Mouse (Mus musculus): ENCODE data around the gene Slc30a7. TPM values are rescaled to one million over a fixed set of nuclear protein-coding genes. Genes with fewer than 3 reads are reported as not detected.
A peak's percentile ranks its signal among the peaks of the same experiment; 100 is the strongest.

The Slc30a7 gene
- total RNA-seq, 1 experiment = 25.1 TPM

DNA sequence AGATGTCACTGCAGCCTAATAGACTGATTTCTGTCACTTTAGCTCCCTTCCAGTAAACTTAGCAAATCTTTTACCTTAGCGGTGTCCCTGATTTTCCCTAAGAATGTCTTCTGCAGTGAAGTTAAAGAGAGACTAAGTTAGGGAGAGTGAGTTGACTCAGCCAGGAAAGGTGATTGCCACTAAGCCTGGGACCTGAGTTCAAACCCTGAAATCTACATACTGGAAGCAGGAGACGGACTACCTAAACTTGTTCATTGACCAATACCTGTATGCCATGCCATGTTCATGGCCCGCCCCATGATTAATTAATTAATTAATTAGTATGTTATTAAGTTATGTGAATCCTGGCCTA, 26.6 kb upstream of the Slc30a7 start:
- Histone ChIP-seq H3K27ac (ENCODE audit: insufficient read depth, low read depth, low read length, poor library complexity, severe bottlenecking) (no peak overlapping the region), H3K4me3 (ENCODE audit: insufficient read depth in 1 of 2, low read depth in 1 of 2, low read length in 2 of 2, poor library complexity in 1 of 2, severe bottlenecking in 1 of 2) (no peak overlapping the region), H3K4me1 (ENCODE audit: control insufficient read depth in 2 of 2, insufficient read depth in 2 of 2, low read length in 2 of 2, poor library complexity in 1 of 2) (no peaks in the 10 kb centered on the region), H3K9me3 (ENCODE audit: control insufficient read depth, insufficient read depth, low read depth, low read length) (no peaks in the 10 kb centered on the region), H3K9ac (ENCODE audit: insufficient read depth, low read depth, low read length, poor library complexity, severe bottlenecking) (no peak overlapping the region), H3K36me3 (ENCODE audit: control insufficient read depth, insufficient read depth, low read length, poor library complexity, severe bottlenecking) (no peaks in the 10 kb centered on the region)
- in situ Hi-C loops (cut with MboI; ENCODE audit: low sequenced_read_pairs in 2 of 2, unreplicated experiment in 2 of 2) = no loop called here
- peak; percentile 45; the same call in 1 of the 2 replicates for TF ChIP-seq ZC3H11A (IDR thresholded peaks at IDR 0.05; ENCODE audit: borderline replicate concordance, low read depth, low read length)
- TF ChIP-seq HCFC1 (IDR thresholded peaks at IDR 0.05; ENCODE audit: borderline replicate concordance, insufficient read depth, low read length) = no peak
- DNase-seq (ENCODE audit: low read depth, low spot score) = peak; percentile 43

DNA sequence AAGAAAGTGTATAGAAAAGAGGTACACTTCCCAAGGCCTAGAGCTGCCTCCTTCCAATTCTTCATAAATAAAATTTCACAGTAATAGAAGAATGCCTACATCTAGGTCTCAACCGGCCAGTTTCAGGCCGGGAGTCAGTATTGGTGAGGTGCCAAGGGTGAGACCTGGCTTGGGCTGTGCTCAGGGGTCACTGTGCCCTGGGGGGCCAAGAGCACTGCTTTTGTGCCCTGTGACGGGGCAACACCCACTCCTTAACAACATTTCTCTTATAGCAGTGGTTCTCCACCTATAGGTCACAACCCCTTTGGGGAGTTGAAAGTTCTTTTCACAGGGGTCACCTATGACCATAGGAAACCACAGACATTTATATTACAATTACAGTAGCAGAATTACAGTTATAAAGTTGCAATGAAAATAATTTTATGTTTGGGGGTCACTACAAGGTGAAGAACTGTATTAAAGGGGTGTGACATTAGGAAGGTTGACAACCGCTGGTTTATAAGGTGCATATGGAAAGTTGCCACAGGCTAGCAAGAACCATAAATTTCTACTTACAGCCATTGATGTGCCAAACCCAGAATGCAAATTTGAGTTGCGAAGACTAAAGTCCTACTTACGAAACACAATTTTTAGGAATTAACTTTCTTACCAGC, 26.1 kb upstream of the Slc30a7 start:
- DNase-seq (ENCODE audit: low read depth, low spot score) = no peak
- Histone ChIP-seq H3K9ac (ENCODE audit: insufficient read depth, low read depth, low read length, poor library complexity, severe bottlenecking) (no peak overlapping the region), H3K27ac (ENCODE audit: insufficient read depth, low read depth, low read length, poor library complexity, severe bottlenecking) (no peak overlapping the region), H3K36me3 (ENCODE audit: control insufficient read depth, insufficient read depth, low read length, poor library complexity, severe bottlenecking) (no peaks in the 10 kb centered on the region), H3K4me3 (ENCODE audit: insufficient read depth in 1 of 2, low read depth in 1 of 2, low read length in 2 of 2, poor library complexity in 1 of 2, severe bottlenecking in 1 of 2) (no peak overlapping the region), H3K9me3 (ENCODE audit: control insufficient read depth, insufficient read depth, low read depth, low read length) (no peaks in the 10 kb centered on the region), H3K4me1 (ENCODE audit: control insufficient read depth in 2 of 2, insufficient read depth in 2 of 2, low read length in 2 of 2, poor library complexity in 1 of 2) (no peaks in the 10 kb centered on the region)
- TF ChIP-seq MAFK (IDR thresholded peaks at IDR 0.05; ENCODE audit: insufficient read depth, low read depth, low read length) (no peak), HCFC1 (IDR thresholded peaks at IDR 0.05; ENCODE audit: borderline replicate concordance, insufficient read depth, low read length) (no peak), CHD2 (IDR thresholded peaks at IDR 0.05; ENCODE audit: low read depth, low read length) (no peak), ZNF384 (IDR thresholded peaks at IDR 0.05; ENCODE audit: low read depth, low read length) (no peak), ZC3H11A (IDR thresholded peaks at IDR 0.05; ENCODE audit: borderline replicate concordance, low read depth, low read length) (no peak)
- in situ Hi-C loops (cut with MboI; ENCODE audit: low sequenced_read_pairs in 2 of 2, unreplicated experiment in 2 of 2) = no loop called here

DNA sequence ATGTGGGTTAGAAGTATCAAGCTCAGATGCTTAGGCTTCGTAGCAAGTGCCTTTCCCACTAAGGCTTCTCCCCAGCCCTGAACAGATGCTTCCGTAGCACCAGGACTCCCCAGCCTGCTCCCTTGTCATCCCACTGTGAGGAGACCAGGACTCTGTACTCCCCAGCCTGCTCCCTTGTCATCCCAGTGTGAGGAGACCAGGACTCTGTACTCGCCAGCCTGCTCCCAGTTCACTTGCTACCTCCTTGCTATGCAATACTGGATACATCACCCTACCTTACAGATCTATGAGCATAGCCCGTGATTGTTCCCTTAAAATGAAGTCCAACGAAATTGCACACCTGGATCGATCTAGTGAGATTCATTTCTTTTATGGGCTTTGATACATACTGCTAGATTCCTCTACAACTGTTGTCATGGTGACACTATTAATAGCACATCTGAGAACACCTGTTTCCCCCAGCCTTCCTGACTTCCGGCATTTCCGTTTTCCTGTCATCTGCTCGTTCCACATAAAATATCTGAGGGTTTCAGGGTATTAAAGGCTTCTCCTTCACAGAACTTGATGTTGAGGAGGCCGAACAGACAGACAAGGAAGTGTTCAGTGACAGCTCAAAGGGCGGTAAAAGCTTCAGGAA, 23.1 kb upstream of the Slc30a7 start:
- Histone ChIP-seq H3K9ac (ENCODE audit: insufficient read depth, low read depth, low read length, poor library complexity, severe bottlenecking) (no peak overlapping the region), H3K9me3 (ENCODE audit: control insufficient read depth, insufficient read depth, low read depth, low read length) (no peaks in the 10 kb centered on the region), H3K36me3 (ENCODE audit: control insufficient read depth, insufficient read depth, low read length, poor library complexity, severe bottlenecking) (no peaks in the 10 kb centered on the region; the same call in 1 of the 2 replicates), H3K4me3 (ENCODE audit: insufficient read depth in 1 of 2, low read depth in 1 of 2, low read length in 2 of 2, poor library complexity in 1 of 2, severe bottlenecking in 1 of 2) (no peak overlapping the region), H3K4me1 (ENCODE audit: control insufficient read depth in 2 of 2, insufficient read depth in 2 of 2, low read length in 2 of 2, poor library complexity in 1 of 2) (no peaks in the 10 kb centered on the region), H3K27ac (ENCODE audit: insufficient read depth, low read depth, low read length, poor library complexity, severe bottlenecking) (no peak overlapping the region)
- in situ Hi-C loops (cut with MboI; ENCODE audit: low sequenced_read_pairs in 2 of 2, unreplicated experiment in 2 of 2) = no loop called here
- no peak for TF ChIP-seq MAFK (IDR thresholded peaks at IDR 0.05; ENCODE audit: insufficient read depth, low read depth, low read length)
- no peak for TF ChIP-seq CHD2 (IDR thresholded peaks at IDR 0.05; ENCODE audit: low read depth, low read length)
- no peak for TF ChIP-seq HCFC1 (IDR thresholded peaks at IDR 0.05; ENCODE audit: borderline replicate concordance, insufficient read depth, low read length)
- no peak for TF ChIP-seq ZNF384 (IDR thresholded peaks at IDR 0.05; ENCODE audit: low read depth, low read length)
- no peak for TF ChIP-seq ZC3H11A (IDR thresholded peaks at IDR 0.05; ENCODE audit: borderline replicate concordance, low read depth, low read length)
- no peak for DNase-seq (ENCODE audit: low read depth, low spot score)

DNA sequence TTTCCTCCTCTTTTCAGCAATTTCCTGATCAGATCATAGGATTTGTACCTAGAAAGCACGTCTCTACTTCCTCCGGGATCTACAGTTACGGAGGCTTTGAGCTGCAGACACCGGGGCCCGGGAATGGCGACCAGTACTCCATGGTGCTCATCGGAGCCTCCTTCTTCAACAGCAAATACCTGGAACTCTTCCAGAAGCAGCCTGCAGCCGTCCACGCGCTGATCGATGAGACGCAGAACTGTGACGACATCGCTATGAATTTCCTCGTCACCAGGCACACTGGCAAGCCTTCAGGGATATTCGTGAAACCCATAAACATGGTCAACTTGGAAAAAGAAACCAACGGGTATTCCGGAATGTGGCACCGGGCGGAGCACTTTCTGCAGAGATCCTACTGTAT, 19.8 kb upstream of the Slc30a7 start:
- H3K27ac ChIP-seq (ENCODE audit: insufficient read depth, low read depth, low read length, poor library complexity, severe bottlenecking) = no peak overlapping the region
- in situ Hi-C loops (cut with MboI; ENCODE audit: low sequenced_read_pairs in 2 of 2, unreplicated experiment in 2 of 2) = loop anchor here in 1 of 2 experiments (5.0 kb wide), 1 partner anchor 300 kb away; no protein-coding TSS in a partner anchor
- no peaks in the 10 kb centered on the region for H3K9me3 ChIP-seq (ENCODE audit: control insufficient read depth, insufficient read depth, low read depth, low read length)
- TF ChIP-seq HCFC1 (IDR thresholded peaks at IDR 0.05; ENCODE audit: borderline replicate concordance, insufficient read depth, low read length) (no peak), MAFK (IDR thresholded peaks at IDR 0.05; ENCODE audit: insufficient read depth, low read depth, low read length) (no peak), ZNF384 (IDR thresholded peaks at IDR 0.05; ENCODE audit: low read depth, low read length) (no peak), ZC3H11A (IDR thresholded peaks at IDR 0.05; ENCODE audit: borderline replicate concordance, low read depth, low read length) (no peak), CHD2 (IDR thresholded peaks at IDR 0.05; ENCODE audit: low read depth, low read length) (no peak)
- H3K36me3 ChIP-seq (ENCODE audit: control insufficient read depth, insufficient read depth, low read length, poor library complexity, severe bottlenecking) = no peaks in the 10 kb centered on the region; the same call in 1 of the 2 replicates
- no peak overlapping the region for H3K4me3 ChIP-seq (ENCODE audit: insufficient read depth in 1 of 2, low read depth in 1 of 2, low read length in 2 of 2, poor library complexity in 1 of 2, severe bottlenecking in 1 of 2)
- DNase-seq (ENCODE audit: low read depth, low spot score) = no peak
- no peak overlapping the region for H3K9ac ChIP-seq (ENCODE audit: insufficient read depth, low read depth, low read length, poor library complexity, severe bottlenecking)
- no peaks in the 10 kb centered on the region for H3K4me1 ChIP-seq (ENCODE audit: control insufficient read depth in 2 of 2, insufficient read depth in 2 of 2, low read length in 2 of 2, poor library complexity in 1 of 2)

Data from ES-E14 (cell line).